Mouse (Mus musculus) heart, adult 2 months (tissue): Measurements from ENCODE around the gene Naa50.

ENCODE experiments used
- CTCF ChIP-seq: fragments of 200-600 bp; IDR thresholded peaks from 2 replicates; pipeline ENCODE4 v1.8.1; 2022; ENCODE audit warnings: antibody characterized with exemption, mild to moderate bottlenecking, moderate library complexity
- EP300 ChIP-seq: fragments of 200-500 bp; IDR thresholded peaks from 2 replicates; pipeline ENCODE4 v1.6.1; 2011; ENCODE audit warnings: low read depth, low read length, control low read depth; ENCODE audit not compliant: insufficient read depth
- POLR2A ChIP-seq: fragments of 200-500 bp; IDR thresholded peaks from 2 replicates; pipeline ENCODE4 v1.6.1; 2011; ENCODE audit warnings: mild to moderate bottlenecking, low read depth, low read length, control low read depth; ENCODE audit not compliant: insufficient read depth

DNA sequence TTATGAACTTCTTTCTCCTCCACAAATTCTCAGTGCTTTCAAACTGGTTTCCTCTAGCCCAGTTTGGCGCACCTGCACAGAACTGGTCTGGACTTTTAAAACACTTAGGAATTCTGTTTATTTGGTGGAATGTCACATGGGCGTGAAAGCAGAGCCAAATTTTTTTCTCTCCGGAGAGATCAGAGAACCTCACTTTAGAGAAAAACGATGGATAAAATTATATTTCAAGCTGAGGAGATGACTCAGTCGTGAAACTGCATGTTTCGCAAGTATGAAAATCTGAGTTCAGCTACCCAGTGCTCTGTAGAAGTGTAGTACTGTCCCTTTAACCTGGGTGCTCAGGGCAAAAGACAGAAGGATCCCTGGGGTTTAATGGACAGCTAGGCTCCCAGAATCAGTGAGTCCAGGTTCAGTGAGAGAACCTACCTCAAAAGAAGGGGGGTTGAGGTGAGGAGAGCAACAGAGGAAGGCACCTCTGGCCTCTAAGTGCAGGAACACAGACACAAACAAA lies 3.1 kb upstream of the Naa50 start:
- no peak for TF ChIP-seq CTCF
- TF ChIP-seq POLR2A = no peak
- no peak for TF ChIP-seq EP300
